Mouse (Mus musculus): Measurements from ENCODE around the gene Fut4.

DNA sequence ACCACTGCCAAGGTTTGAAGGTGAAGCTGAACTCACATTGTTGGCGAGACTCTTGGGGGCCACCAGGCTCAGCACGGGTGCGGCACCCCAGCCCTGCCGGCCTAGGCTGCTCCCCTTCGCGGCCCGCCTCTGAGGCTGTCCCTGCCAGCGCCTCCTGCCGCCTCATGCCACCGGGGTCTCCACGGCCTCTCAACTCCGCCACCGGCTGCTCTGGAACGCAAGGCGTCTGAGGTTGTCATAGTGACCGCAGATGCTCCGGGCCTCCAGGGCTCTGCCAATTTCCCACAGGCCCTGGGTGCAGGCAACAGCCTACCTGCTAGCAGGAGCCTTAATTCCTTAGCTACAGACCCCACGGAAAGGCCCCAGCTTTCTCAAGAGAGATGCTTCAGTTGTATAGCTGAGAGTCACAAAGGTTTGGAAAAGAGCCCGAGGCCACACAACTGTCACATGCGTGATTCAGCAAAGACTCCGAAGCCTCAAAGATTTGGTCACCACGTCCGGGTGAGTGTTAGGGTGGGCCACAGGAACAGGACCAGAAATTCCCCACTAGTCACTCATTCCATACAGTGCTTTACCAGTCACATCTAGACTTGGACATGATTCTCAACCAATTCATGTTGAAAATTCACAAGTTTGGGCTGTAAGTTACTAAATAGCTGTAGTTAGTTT lies 18.7 kb upstream of the Fut4 start, which contains the start of gene 1700012B09Rik:
- no peak for TF ChIP-seq POLR2A (IDR thresholded peaks at IDR 0.05; ENCODE audit: low read depth, low read length)
- no peak for TF ChIP-seq CTCF (IDR thresholded peaks at IDR 0.05; ENCODE audit: borderline replicate concordance, insufficient read depth, low read length)

All from embryonic fibroblast, embryonic 13.5 days (primary cell).